Mouse (Mus musculus): ENCODE results near the gene Hspg2. TPM values are rescaled to one million over a fixed set of nuclear protein-coding genes. Genes with fewer than 3 reads are reported as not detected.

Gene Hspg2
- total RNA-seq, 2 experiments from 2014 or later: 5.6 to 10.8 TPM

GRCm38 (mm10) chr4:137609702-137610101 is 141.1 kb downstream of the Hspg2 start:
- DNase-seq (ENCODE audit: extremely low spot score in 1 of 2, low spot score in 1 of 2): no peak

- DNase-seq (ENCODE audit: extremely low spot score in 1 of 2, low spot score in 1 of 2): no peak
Observed at GRCm38 (mm10) chr4:137610256-137610655, 141.7 kb downstream of the Hspg2 start.

Small RNAs within 50 kb of the gene (microRNA-seq; reads per million reads assigned to microRNA genes)
- 0 reads per million in 2 experiments for gene Mir7018

Other genes with a start within 250 kb of the Hspg2 start
- gene Wnt4, start 191.3 kb upstream of the Hspg2 start, total RNA-seq (2021): 1 to 10 TPM; 6.8 to 7.2 TPM
- 100 to 1,000 TPM; 307 to 339 TPM for gene Cdc42, start 111.0 kb upstream of the Hspg2 start, total RNA-seq (2021)
- not detected for gene Cela3a, start 59.0 kb upstream of the Hspg2 start, total RNA-seq (2021)
- gene Cela3b, start 38.2 kb upstream of the Hspg2 start, total RNA-seq (2021): not detected
- gene 1700013G24Rik, start 15.5 kb upstream of the Hspg2 start, total RNA-seq (2021): not detected
- not detected for gene Ldlrad2, start 105.8 kb downstream of the Hspg2 start, total RNA-seq (2021)
- 100 to 1,000 TPM; 105 to 147 TPM for gene Usp48, start 125.0 kb downstream of the Hspg2 start, total RNA-seq (2021)
- gene Rap1gap, start 196.0 kb downstream of the Hspg2 start, total RNA-seq (2021): 100 to 1,000 TPM; 263 to 285 TPM

Measured in layer of hippocampus, postnatal 25 days (tissue).